Mouse (Mus musculus) C2C12 (cell line): ENCODE data around the gene Fras1.

Experiments
- CEBPB ChIP-seq: IDR thresholded peaks from one replicate; pipeline ENCODE4 v1.6.1; 2011; ENCODE audit warnings: low read depth, mild to moderate bottlenecking, control low read depth, moderate library complexity
- CTCF ChIP-seq: IDR thresholded peaks from one replicate; pipeline ENCODE4 v1.5.1; 2011; ENCODE audit not compliant: control insufficient read depth, insufficient read depth, insufficient read length
- FOSL1 ChIP-seq: IDR thresholded peaks from one replicate; pipeline ENCODE4 v1.8.0; 2011; ENCODE audit warnings: mild to moderate bottlenecking, low read length; ENCODE audit not compliant: poor library complexity, insufficient read depth, severe bottlenecking
- MAX ChIP-seq: IDR thresholded peaks from one replicate; pipeline ENCODE4 v1.6.1; 2011; ENCODE audit warnings: mild to moderate bottlenecking, control low read depth
- MYOD1 ChIP-seq: IDR thresholded peaks from one replicate; pipeline ENCODE4 v1.6.1; 2011; ENCODE audit warnings: low read depth; ENCODE audit not compliant: control insufficient read depth, insufficient read length
- MYOG ChIP-seq: IDR thresholded peaks from one replicate; pipeline ENCODE4 v1.6.1; 2011; ENCODE audit not compliant: control insufficient read depth, insufficient read length; ENCODE audit errors: extremely low read depth
- USF1 ChIP-seq: IDR thresholded peaks from one replicate; pipeline ENCODE4 v1.6.1; 2011; ENCODE audit warnings: low read depth, mild to moderate bottlenecking, control low read depth, moderate library complexity

- no peak for TF ChIP-seq CTCF
- no peak for TF ChIP-seq MYOD1
- no peak for TF ChIP-seq USF1
- no peak for TF ChIP-seq MAX
- TF ChIP-seq MYOG, result no peak
- no peak for TF ChIP-seq FOSL1
- no peak for TF ChIP-seq CEBPB
Measured at GRCm38 (mm10) chr5:96639213-96639910, 265.6 kb downstream of the Fras1 start.
